Mouse (Mus musculus): Measurements from ENCODE around the gene Trim3.

The Trim3 gene

GRCm38 (mm10) chr7:105611767-105612166, 21.6 kb downstream of the Trim3 start:
- no peak for DNase-seq (ENCODE audit: extremely low spot score, low read depth, low spot score)

GRCm38 (mm10) chr7:105608467-105608866, 24.9 kb downstream of the Trim3 start:
- DNase-seq (ENCODE audit: extremely low spot score, low read depth, low spot score) = no peak

GRCm38 (mm10) chr7:105602860-105603623, 30.3 kb downstream of the Trim3 start:
- DNase-seq (ENCODE audit: extremely low spot score, low read depth, low spot score) = peak; percentile 44

- no peak for DNase-seq (ENCODE audit: extremely low spot score, low read depth, low spot score)
Measured at GRCm38 (mm10) chr7:105590097-105590496, 43.3 kb downstream of the Trim3 start.

- DNase-seq (ENCODE audit: extremely low spot score, low read depth, low spot score) = no peak
Measured at GRCm38 (mm10) chr7:105588325-105588912, 45.0 kb downstream of the Trim3 start.

- DNase-seq (ENCODE audit: extremely low spot score, low read depth, low spot score) = no peak
Measured at GRCm38 (mm10) chr7:105581959-105582358, 51.4 kb downstream of the Trim3 start.

GRCm38 (mm10) chr7:105581094-105581703, 52.2 kb downstream of the Trim3 start, which contains the start of gene Apbb1:
Apbb1 (minus strand) TSS chr7:105581653.
- DNase-seq (ENCODE audit: extremely low spot score, low read depth, low spot score) = no peak

GRCm38 (mm10) chr7:105580627-105581089, 52.7 kb downstream of the Trim3 start:
- no peak for DNase-seq (ENCODE audit: extremely low spot score, low read depth, low spot score)

- no peak for DNase-seq (ENCODE audit: extremely low spot score, low read depth, low spot score)
Measured at GRCm38 (mm10) chr7:105578481-105578880, 54.9 kb downstream of the Trim3 start.

- no peak for DNase-seq (ENCODE audit: extremely low spot score, low read depth, low spot score)
Measured at GRCm38 (mm10) chr7:105577377-105577871, 55.9 kb downstream of the Trim3 start.

GRCm38 (mm10) chr7:105576166-105576748, 57.1 kb downstream of the Trim3 start:
- DNase-seq (ENCODE audit: extremely low spot score, low read depth, low spot score) = no peak

GRCm38 (mm10) chr7:105574537-105574936, 58.8 kb downstream of the Trim3 start:
- DNase-seq (ENCODE audit: extremely low spot score, low read depth, low spot score) = no peak

- no peak for DNase-seq (ENCODE audit: extremely low spot score, low read depth, low spot score)
Measured at GRCm38 (mm10) chr7:105572949-105573348, 60.4 kb downstream of the Trim3 start.

GRCm38 (mm10) chr7:105570756-105571155, 62.6 kb downstream of the Trim3 start:
- DNase-seq (ENCODE audit: extremely low spot score, low read depth, low spot score) = no peak

GRCm38 (mm10) chr7:105569512-105570496, 63.6 kb downstream of the Trim3 start:
- no peak for DNase-seq (ENCODE audit: extremely low spot score, low read depth, low spot score)

- DNase-seq (ENCODE audit: extremely low spot score, low read depth, low spot score) = no peak
Measured at GRCm38 (mm10) chr7:105568988-105569471, 64.3 kb downstream of the Trim3 start.

GRCm38 (mm10) chr7:105568583-105568982, 64.8 kb downstream of the Trim3 start:
- DNase-seq (ENCODE audit: extremely low spot score, low read depth, low spot score) = no peak

- no peak for DNase-seq (ENCODE audit: extremely low spot score, low read depth, low spot score)
Measured at GRCm38 (mm10) chr7:105565071-105565836, 68.1 kb downstream of the Trim3 start.

- no peak for DNase-seq (ENCODE audit: extremely low spot score, low read depth, low spot score)
Measured at GRCm38 (mm10) chr7:105563367-105563766, 70.0 kb downstream of the Trim3 start.

Measured in hindlimb bud, embryonic 11.5 days (tissue).